Mouse (Mus musculus) stomach, postnatal 0 days (tissue): ENCODE results near the gene Tgfb1i1. TPM values are rescaled to one million over a fixed set of nuclear protein-coding genes. Genes with fewer than 3 reads are reported as not detected.

Source experiments
- ATAC-seq: fragments of 200-750 bp; cut with Nextera tagmentation; 2 replicates; pipeline ENCODE4 v1.8.0; 2017; ENCODE audit not compliant: low FRiP score, low TSS enrichment
- DNase-seq: peaks from one replicate; pipeline ENCODE4 v3.0.0-alpha.2; 2016; ENCODE audit warnings: low spot score
- H3K27ac ChIP-seq: fragments of 300-500 bp; sonication (generic); replicated peaks from 2 replicates; pipeline ENCODE4 v1.5.1; 2014; ENCODE audit warnings: mild to moderate bottlenecking, control low read depth
- H3K27me3 ChIP-seq: fragments of 300-500 bp; sonication (generic); 2 replicates; pipeline ENCODE4 v1.6.1; 2014; ENCODE audit warnings: low read length; ENCODE audit not compliant: control insufficient read depth, insufficient read depth
- H3K36me3 ChIP-seq: fragments of 300-500 bp; sonication (generic); 2 replicates; pipeline ENCODE4 v1.6.1; 2014; ENCODE audit warnings: low read length, mixed read lengths; ENCODE audit not compliant: control insufficient read depth, insufficient read depth
- H3K4me1 ChIP-seq: fragments of 300-500 bp; sonication (generic); replicated peaks from 2 replicates; pipeline ENCODE4 v1.6.1; 2014; ENCODE audit warnings: antibody characterized with exemption; ENCODE audit not compliant: control insufficient read depth, insufficient read depth
- H3K4me2 ChIP-seq: fragments of 300-500 bp; sonication (generic); replicated peaks from 2 replicates; pipeline ENCODE4 v1.6.1; 2014; ENCODE audit warnings: low read depth, mild to moderate bottlenecking, control low read depth, moderate library complexity
- H3K4me3 ChIP-seq: fragments of 300-500 bp; sonication (generic); 2 replicates; pipeline ENCODE4 v1.5.1; 2014; ENCODE audit warnings: low read depth, low read length, control low read depth
- H3K9ac ChIP-seq: fragments of 300-500 bp; sonication (generic); 2 replicates; pipeline ENCODE4 v1.6.1; 2014; ENCODE audit warnings: mild to moderate bottlenecking, low read length, control low read depth, mixed read lengths
- H3K9me3 ChIP-seq: fragments of 300-500 bp; sonication (generic); 2 replicates; pipeline ENCODE4 v1.6.1; 2016; ENCODE audit warnings: low read length; ENCODE audit not compliant: control insufficient read depth
- CTCF ChIP-seq: IDR thresholded peaks from 2 replicates; pipeline ENCODE4 v1.5.1; 2016; ENCODE audit warnings: antibody characterized with exemption, low read depth, mild to moderate bottlenecking, moderate library complexity
- EP300 ChIP-seq: optimal IDR thresholded peaks from 2 replicates; pipeline ENCODE3; 2016; ENCODE audit warnings: antibody characterized with exemption
- WGBS: fragments of 180-500 bp; shearing (Covaris S2); extraction: QIAGEN DNeasy Blood & Tissue Kit; methylation state at CpG from one replicate; pipeline ENCODE4 v1.1.7; 2014; 5-methylcytosine and 5-hydroxymethylcytosine counted together
- polyA plus RNA-seq: library from polyadenylated mRNA; unstranded; fragments of >200 nt; fragmentation: Nextera tagmentation; extraction: Ambion mirVana; gene quantifications from 2 replicates; pipeline ENCODE4 v1.2.1, GENCODE M21; 2015

Tgfb1i1 gene
- polyA plus RNA-seq, 1 experiment from 2014 or later: 167 TPM

GRCm38 (mm10) chr7:128255757-128256156 is 9.1 kb downstream of the Tgfb1i1 start:
- Histone ChIP-seq H3K9ac (no peak overlapping the region), H3K9me3 (no peaks in the 10 kb centered on the region), H3K27me3 (no peaks in the 10 kb centered on the region), H3K4me2 (no peak overlapping the region), H3K4me1 (no peaks in the 10 kb centered on the region), H3K4me3 (no peak overlapping the region), H3K36me3 (peaks cover 12% of the 10 kb centered on the region), H3K27ac (no peak overlapping the region)
- WGBS: 78% methylated on average over 5 of the region's 5 CpGs
- ATAC-seq: no peak
- no peak for TF ChIP-seq CTCF
- TF ChIP-seq EP300: no peak
- no peak for DNase-seq

- no peak overlapping the region for H3K27ac ChIP-seq
- TF ChIP-seq CTCF: no peak
- TF ChIP-seq EP300: no peak
- H3K36me3 ChIP-seq: peaks cover 12% of the 10 kb centered on the region
- H3K4me2 ChIP-seq: no peak overlapping the region
- no peak overlapping the region for H3K4me3 ChIP-seq
- H3K4me1 ChIP-seq: no peaks in the 10 kb centered on the region
- DNase-seq (no peak), ATAC-seq (peak; percentile 38; the same call in 1 of the 2 replicates)
- H3K27me3 ChIP-seq: no peaks in the 10 kb centered on the region
- H3K9ac ChIP-seq: no peak overlapping the region
- WGBS: 15% methylated on average over 5 of the region's 5 CpGs
- H3K9me3 ChIP-seq: no peaks in the 10 kb centered on the region
These were observed 10.2 kb downstream of the Tgfb1i1 start for GRCm38 (mm10) chr7:128256783-128257334.

- no peak within 1 kb of the TSS for H3K9ac ChIP-seq
- no peaks in the 10 kb centered on the region for H3K9me3 ChIP-seq
- no peak within 1 kb of the TSS for H3K4me2 ChIP-seq
- ATAC-seq: no peak
- H3K27ac ChIP-seq: no peak within 1 kb of the TSS
- TF ChIP-seq EP300 (no peak), CTCF (no peak)
- no peaks in the 10 kb centered on the region for H3K27me3 ChIP-seq
- DNase-seq: no peak
- WGBS: 79% methylated on average over 6 of the region's 6 CpGs
- H3K4me3 ChIP-seq: no peak within 1 kb of the TSS
- H3K36me3 ChIP-seq: no peaks in the 10 kb centered on the region
- no peaks in the 10 kb centered on the region for H3K4me1 ChIP-seq
These were observed 18.8 kb downstream of the Tgfb1i1 start, which contains the start of gene Slc5a2 for GRCm38 (mm10) chr7:128265411-128265810. Gene Slc5a2, plus strand, starts transcription at chr7:128265657.

GRCm38 (mm10) chr7:128266056-128266455 is 19.4 kb downstream of the Tgfb1i1 start:
- DNase-seq (no peak), ATAC-seq (no peak)
- Histone ChIP-seq H3K4me3 (no peak overlapping the region), H3K9me3 (no peaks in the 10 kb centered on the region), H3K36me3 (no peaks in the 10 kb centered on the region), H3K9ac (no peak overlapping the region), H3K4me2 (no peak overlapping the region), H3K27ac (no peak overlapping the region), H3K4me1 (no peaks in the 10 kb centered on the region), H3K27me3 (no peaks in the 10 kb centered on the region)
- 78% methylated on average over 5 of the region's 5 CpGs for WGBS
- no peak for TF ChIP-seq EP300
- TF ChIP-seq CTCF: no peak

GRCm38 (mm10) chr7:128267391-128267790 is 20.8 kb downstream of the Tgfb1i1 start:
- no peak overlapping the region for H3K27ac ChIP-seq
- H3K4me3 ChIP-seq: no peak overlapping the region
- ATAC-seq: no peak
- no peak for DNase-seq
- TF ChIP-seq CTCF: no peak
- TF ChIP-seq EP300: no peak
- H3K4me1 ChIP-seq: no peaks in the 10 kb centered on the region
- H3K27me3 ChIP-seq: no peaks in the 10 kb centered on the region
- H3K9ac ChIP-seq: no peak overlapping the region
- 64% methylated on average over 13 of the region's 13 CpGs for WGBS
- H3K9me3 ChIP-seq: no peaks in the 10 kb centered on the region
- H3K4me2 ChIP-seq: no peak overlapping the region
- H3K36me3 ChIP-seq: no peaks in the 10 kb centered on the region

GRCm38 (mm10) chr7:128267813-128268212 is 21.2 kb downstream of the Tgfb1i1 start:
- H3K4me3 ChIP-seq: no peak overlapping the region
- H3K27ac ChIP-seq: no peak overlapping the region
- 74% methylated on average over 7 of the region's 7 CpGs for WGBS
- no peak overlapping the region for H3K9ac ChIP-seq
- DNase-seq (no peak), ATAC-seq (no peak)
- no peaks in the 10 kb centered on the region for H3K27me3 ChIP-seq
- no peaks in the 10 kb centered on the region for H3K36me3 ChIP-seq
- H3K4me1 ChIP-seq: no peaks in the 10 kb centered on the region
- TF ChIP-seq CTCF (no peak), EP300 (no peak)
- no peak overlapping the region for H3K4me2 ChIP-seq
- no peaks in the 10 kb centered on the region for H3K9me3 ChIP-seq
